Mouse (Mus musculus): Measurements from ENCODE around the gene 4930435E12Rik. TPM values are rescaled to one million over a fixed set of nuclear protein-coding genes. Genes with fewer than 3 reads are reported as not detected.

The 4930435E12Rik gene
- polyA plus RNA-seq, 1 experiment from 2014 or later = not detected

- Histone ChIP-seq H3K27me3 (ENCODE audit: control insufficient read depth, insufficient read depth, low read length) (no peaks in the 10 kb centered on the region), H3K4me3 (ENCODE audit: low read length) (no peak overlapping the region), H3K4me2 (replicated peaks; ENCODE audit: low read depth, low read length) (no peak overlapping the region), H3K27ac (ENCODE audit: low read depth, low read length) (no peak overlapping the region), H3K4me1 (ENCODE audit: control insufficient read depth, insufficient read depth, low read length) (no peaks in the 10 kb centered on the region), H3K36me3 (ENCODE audit: control insufficient read depth, insufficient read depth, low read length) (peaks cover 14% of the 10 kb centered on the region; the same call in 1 of the 2 replicates), H3K9me3 (ENCODE audit: control insufficient read depth, low read length) (no peaks in the 10 kb centered on the region), H3K9ac (ENCODE audit: low read depth, low read length) (no peak overlapping the region)
- no peak for ATAC-seq (ENCODE audit: low FRiP score, low TSS enrichment)
- 70% methylated on average over 8 of the region's 8 CpGs for WGBS
These were observed 66.1 kb downstream of the 4930435E12Rik start for GRCm38 (mm10) chr16:38762401-38762800.

Other genes starting within 250 kb of the 4930435E12Rik start
- 7.3 and 10.0 TPM in 2 replicates for gene Arhgap31, start 115.5 kb downstream of the 4930435E12Rik start, polyA plus RNA-seq (2014; fragmentation: Nextera tagmentation; extraction: Ambion mirVana)
- gene B4galt4, start 86.5 kb downstream of the 4930435E12Rik start, polyA plus RNA-seq (2014; fragmentation: Nextera tagmentation; extraction: Ambion mirVana) = 24.5 and 32.7 TPM in 2 replicates
- gene Upk1b, start 28.4 kb downstream of the 4930435E12Rik start, polyA plus RNA-seq (2014; fragmentation: Nextera tagmentation; extraction: Ambion mirVana) = 1.6 and 2.2 TPM in 2 replicates
- gene Igsf11, start 63.9 kb upstream of the 4930435E12Rik start, polyA plus RNA-seq (2014; fragmentation: Nextera tagmentation; extraction: Ambion mirVana) = 1.8 and 2.0 TPM in 2 replicates

Data from kidney, embryonic 14.5 days (tissue).